Mouse (Mus musculus): Measurements from ENCODE around the gene Slc9b1. TPM values are rescaled to one million over a fixed set of nuclear protein-coding genes. Genes with fewer than 3 reads are reported as not detected.

Gene Slc9b1
- total and polyA plus RNA-seq, 2 experiments from 2014 or later, result 0.20 TPM; not detected in 1

DNA sequence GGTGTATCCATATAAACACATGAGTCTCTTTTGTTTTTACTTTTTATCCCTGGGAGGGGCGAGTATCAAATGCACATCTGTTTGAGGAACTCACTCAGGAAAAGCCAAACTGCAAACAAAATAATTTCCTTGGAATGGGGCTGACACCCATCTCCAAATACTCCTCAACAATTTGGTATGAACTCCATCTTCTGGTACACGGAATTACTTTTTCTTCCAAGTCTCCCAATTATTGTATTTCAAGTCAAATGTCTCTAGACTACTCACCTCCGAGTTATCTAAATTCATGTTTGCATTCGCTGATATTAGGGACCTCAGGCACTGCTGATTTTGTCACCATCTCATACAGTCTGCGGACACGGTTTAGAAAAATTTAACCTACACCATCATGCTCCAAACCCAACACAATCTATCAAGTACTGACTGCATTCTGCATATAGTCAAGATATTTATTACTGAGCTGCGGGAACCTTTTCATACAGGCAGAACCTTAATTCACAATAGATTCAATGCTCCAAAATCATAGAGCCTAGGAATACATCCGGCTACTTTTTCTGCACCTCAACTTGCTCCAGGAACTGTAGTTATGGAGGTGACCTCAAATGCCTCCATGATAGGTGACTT, 74.5 kb downstream of the Slc9b1 start:
- H3K27me3 ChIP-seq (ENCODE audit: control insufficient read depth, insufficient read depth, low read length), result no peaks in the 10 kb centered on the region
- TF ChIP-seq EP300 (IDR thresholded peaks at IDR 0.05; ENCODE audit: low read depth) (no peak; the same call in 1 of the 2 replicates), CTCF (IDR thresholded peaks at IDR 0.05; ENCODE audit: low read depth) (no peak)
- H3K36me3 ChIP-seq (replicated peaks; ENCODE audit: control insufficient read depth, insufficient read depth, low read length), result no peaks in the 10 kb centered on the region
- WGBS, result 18% methylated on average over 8 of the region's 8 CpGs
- DNase-seq (ENCODE audit: low spot score) (no peak), ATAC-seq (ENCODE audit: insufficient read depth, low read depth) (no peak)
- H3K9ac ChIP-seq (replicated peaks; ENCODE audit: low read depth, low read length), result peak overlapping the region; percentile 89
- H3K4me3 ChIP-seq (ENCODE audit: low read depth, low read length), result peak overlapping the region; percentile 76
- H3K4me2 ChIP-seq (ENCODE audit: low read depth, low read length), result peak overlapping the region; percentile 89
- H3K27ac ChIP-seq (ENCODE audit: low read depth), result peak overlapping the region; percentile 93
- H3K9me3 ChIP-seq (replicated peaks; ENCODE audit: control insufficient read depth, low read length), result no peaks in the 10 kb centered on the region
- no peaks in the 10 kb centered on the region for H3K4me1 ChIP-seq (ENCODE audit: control insufficient read depth, insufficient read depth)

DNA sequence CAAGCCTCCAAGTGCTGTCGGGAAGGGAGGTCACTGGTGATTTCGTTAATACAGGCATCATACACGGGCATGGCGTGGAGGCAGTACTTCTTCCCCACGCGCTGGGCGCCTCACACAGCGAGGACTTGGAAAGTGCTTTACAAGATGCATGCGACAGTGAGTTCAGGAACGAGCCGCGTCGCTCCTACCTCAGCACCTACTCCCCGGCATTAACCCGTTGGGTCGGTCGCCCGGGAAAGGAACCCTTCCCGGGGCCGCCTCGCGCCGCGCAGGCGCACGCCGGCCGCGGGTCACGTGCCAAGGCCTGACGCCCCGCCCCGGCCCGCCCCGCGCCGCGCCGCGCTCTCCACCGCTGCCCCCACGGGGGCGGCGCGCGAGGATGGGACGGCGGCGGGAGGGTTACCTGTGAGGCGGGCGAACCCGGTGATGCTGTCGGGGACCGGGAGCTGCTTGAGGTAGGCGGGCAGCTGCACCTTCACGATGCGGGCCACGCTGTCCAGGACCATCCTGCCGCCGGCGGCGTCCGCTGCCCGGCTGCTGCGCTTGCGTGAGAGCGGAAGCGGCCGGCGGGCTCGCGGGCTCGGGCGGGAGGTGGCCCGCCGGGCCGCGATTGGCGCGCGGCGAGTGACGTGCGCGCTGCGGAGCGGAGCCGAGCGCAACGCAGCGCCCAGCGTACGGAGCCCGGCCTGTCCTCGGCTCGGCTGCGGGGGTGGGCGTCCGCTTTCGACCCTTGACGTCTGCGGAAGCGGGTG, 75.2 kb downstream of the Slc9b1 start:
- DNase-seq (ENCODE audit: low spot score) (peak; percentile 82), ATAC-seq (ENCODE audit: insufficient read depth, low read depth) (peak; percentile 97)
- no peaks in the 10 kb centered on the region for H3K9me3 ChIP-seq (replicated peaks; ENCODE audit: control insufficient read depth, low read length)
- H3K36me3 ChIP-seq (replicated peaks; ENCODE audit: control insufficient read depth, insufficient read depth, low read length), result no peaks in the 10 kb centered on the region
- peak overlapping the region; percentile 89 for H3K9ac ChIP-seq (replicated peaks; ENCODE audit: low read depth, low read length)
- H3K4me3 ChIP-seq (ENCODE audit: low read depth, low read length), result peak overlapping the region; percentile 76
- peak overlapping the region; percentile 93 for H3K27ac ChIP-seq (ENCODE audit: low read depth)
- H3K4me1 ChIP-seq (ENCODE audit: control insufficient read depth, insufficient read depth), result no peaks in the 10 kb centered on the region
- no peaks in the 10 kb centered on the region for H3K27me3 ChIP-seq (ENCODE audit: control insufficient read depth, insufficient read depth, low read length)
- peak; percentile 59; the same call in 1 of the 2 replicates for TF ChIP-seq EP300 (IDR thresholded peaks at IDR 0.05; ENCODE audit: low read depth)
- no peak for TF ChIP-seq CTCF (IDR thresholded peaks at IDR 0.05; ENCODE audit: low read depth)
- under 1% methylated on average over 92 of the region's 103 CpGs for WGBS
- peak overlapping the region; percentile 89 for H3K4me2 ChIP-seq (ENCODE audit: low read depth, low read length)

DNA sequence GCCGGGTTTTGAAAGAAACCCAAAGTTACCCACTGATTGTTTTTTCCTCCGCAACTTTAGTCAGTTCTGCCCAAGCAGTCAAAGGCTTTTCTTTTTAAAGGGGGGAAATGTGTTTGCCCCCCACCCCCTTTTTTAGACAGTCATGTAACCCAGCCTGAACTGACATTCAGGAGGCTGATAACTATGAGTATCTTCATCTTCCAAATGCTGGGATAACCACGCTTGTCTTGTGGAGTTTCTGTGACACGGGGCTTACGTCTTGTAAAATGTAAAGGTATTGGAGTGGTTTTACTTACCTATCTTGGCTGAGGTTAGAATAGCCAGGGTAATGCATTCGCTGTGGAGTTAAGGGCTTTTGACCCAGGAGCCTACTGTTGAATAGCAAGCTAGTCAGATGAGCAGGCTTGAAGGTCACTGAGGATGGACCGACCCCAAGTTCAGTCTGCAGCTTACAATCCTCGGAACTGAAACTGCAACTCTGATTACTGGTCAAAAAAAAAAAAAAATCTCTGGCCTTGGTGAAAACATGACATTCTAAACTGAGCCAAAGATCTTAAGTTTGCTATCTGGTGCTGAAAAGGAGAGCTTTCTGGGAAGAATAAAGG, 75.9 kb downstream of the Slc9b1 start, which contains the start of gene Cisd2:
TSS of gene Cisd2 (minus strand) at position 318 of the 605 bp plus-strand sequence.
- no peaks in the 10 kb centered on the region for H3K36me3 ChIP-seq (replicated peaks; ENCODE audit: control insufficient read depth, insufficient read depth, low read length)
- H3K4me2 ChIP-seq (ENCODE audit: low read depth, low read length), result peak within 1 kb of the TSS; percentile 89
- H3K27me3 ChIP-seq (ENCODE audit: control insufficient read depth, insufficient read depth, low read length), result no peaks in the 10 kb centered on the region
- TF ChIP-seq CTCF (IDR thresholded peaks at IDR 0.05; ENCODE audit: low read depth) (no peak), EP300 (IDR thresholded peaks at IDR 0.05; ENCODE audit: low read depth) (0 out of 2 replicates have a peak, but pooled peaks have one; percentile 37)
- WGBS, result under 1% methylated on average over 8 of the region's 8 CpGs
- no peak for DNase-seq (ENCODE audit: low spot score)
- peak; percentile 1; the same call in 1 of the 2 replicates for ATAC-seq (ENCODE audit: insufficient read depth, low read depth)
- H3K9ac ChIP-seq (replicated peaks; ENCODE audit: low read depth, low read length), result peak within 1 kb of the TSS; percentile 89
- H3K9me3 ChIP-seq (replicated peaks; ENCODE audit: control insufficient read depth, low read length), result no peaks in the 10 kb centered on the region
- no peaks in the 10 kb centered on the region for H3K4me1 ChIP-seq (ENCODE audit: control insufficient read depth, insufficient read depth)
- peak within 1 kb of the TSS; percentile 76 for H3K4me3 ChIP-seq (ENCODE audit: low read depth, low read length)
- H3K27ac ChIP-seq (ENCODE audit: low read depth), result peak within 1 kb of the TSS; percentile 93

DNA sequence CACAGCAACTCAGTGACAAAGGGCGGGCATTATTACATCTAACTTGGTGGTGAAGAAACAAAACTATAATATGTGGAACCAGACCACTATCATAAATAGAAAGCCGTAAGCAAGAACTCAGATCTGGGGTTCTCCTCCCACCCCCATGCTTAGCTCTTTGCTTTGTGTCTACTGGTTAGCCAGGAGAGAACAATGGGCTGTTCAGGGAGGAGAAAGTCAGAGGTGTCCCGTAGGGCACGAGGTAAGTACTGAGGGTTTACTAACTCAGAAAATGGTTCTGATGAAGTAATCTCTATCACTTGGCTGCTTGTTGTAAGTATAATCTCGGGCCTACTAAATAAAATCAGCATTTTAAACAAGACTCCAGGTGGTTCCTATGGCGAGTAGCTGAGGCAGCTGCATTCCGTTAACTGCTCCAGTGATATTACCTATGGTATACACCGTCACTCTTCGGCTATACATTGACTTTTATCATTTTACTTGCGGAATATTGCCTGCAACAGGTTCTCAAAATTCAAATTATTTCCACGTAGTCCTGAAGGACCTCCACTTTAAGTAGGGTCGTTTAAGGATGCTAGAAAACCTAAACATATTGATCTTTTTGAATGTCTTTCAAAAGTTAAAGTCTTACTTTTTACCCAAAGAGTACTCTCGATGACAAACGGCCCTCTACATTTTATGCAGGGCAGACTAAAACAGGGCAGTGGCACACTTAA, 89.2 kb downstream of the Slc9b1 start:
- no peak for TF ChIP-seq EP300 (IDR thresholded peaks at IDR 0.05; ENCODE audit: low read depth)
- TF ChIP-seq CTCF (IDR thresholded peaks at IDR 0.05; ENCODE audit: low read depth), result no peak
- H3K9me3 ChIP-seq (replicated peaks; ENCODE audit: control insufficient read depth, low read length), result no peaks in the 10 kb centered on the region
- H3K27me3 ChIP-seq (ENCODE audit: control insufficient read depth, insufficient read depth, low read length), result no peaks in the 10 kb centered on the region
- ATAC-seq (ENCODE audit: insufficient read depth, low read depth), result no peak
- H3K4me1 ChIP-seq (ENCODE audit: control insufficient read depth, insufficient read depth), result peaks cover 6% of the 10 kb centered on the region
- H3K27ac ChIP-seq (ENCODE audit: low read depth), result peak overlapping the region; percentile 83
- 0 out of 2 replicates have a peak, but pooled peaks cover 2% of the 10 kb centered on the region for H3K36me3 ChIP-seq (replicated peaks; ENCODE audit: control insufficient read depth, insufficient read depth, low read length)
- 54% methylated on average over 14 of the region's 14 CpGs for WGBS
- H3K4me3 ChIP-seq (ENCODE audit: low read depth, low read length), result peak overlapping the region; percentile 68
- H3K4me2 ChIP-seq (ENCODE audit: low read depth, low read length), result peak overlapping the region; percentile 63
- H3K9ac ChIP-seq (replicated peaks; ENCODE audit: low read depth, low read length), result peak overlapping the region; percentile 63
- DNase-seq (ENCODE audit: low spot score), result no peak
